Mouse (Mus musculus) 3134 (cell line): ENCODE measurements at regions not wholly inside any gene's neighbourhood (a gene's known extent, or its start where the extent isn't known, plus 50 kb on each side); places are given as distances from the start of the nearest gene placed in this dataset.
A peak's percentile ranks its signal among the peaks of the same experiment; 100 is the strongest.

Experiments used
- DNase-seq: peaks from one replicate; pipeline ENCODE4 v3.0.0-alpha.2; 2011; ENCODE audit warnings: low spot score; ENCODE audit not compliant: insufficient read length; ENCODE audit errors: extremely low read depth

- no peak for DNase-seq
These were observed 114.5 kb downstream of the Rfx6 start for GRCm38 (mm10) chr10:51792030-51792429.

GRCm38 (mm10) chr10:51793876-51794275, 116.3 kb downstream of the Rfx6 start:
- DNase-seq = no peak

- DNase-seq = no peak
These were observed 139.1 kb downstream of the Rfx6 start for GRCm38 (mm10) chr10:51816626-51817025.

GRCm38 (mm10) chr10:51823900-51824299, 146.3 kb downstream of the Rfx6 start:
- DNase-seq = no peak

- DNase-seq = no peak
These were observed 148.9 kb downstream of the Rfx6 start for GRCm38 (mm10) chr10:51826431-51826964.

GRCm38 (mm10) chr10:51832459-51832858, 154.9 kb downstream of the Rfx6 start:
- DNase-seq = no peak

GRCm38 (mm10) chr10:51843099-51843498, 165.5 kb downstream of the Rfx6 start:
- DNase-seq = no peak

GRCm38 (mm10) chr10:51846287-51846686, 168.7 kb downstream of the Rfx6 start:
- no peak for DNase-seq

- DNase-seq = no peak
These were observed 152.9 kb upstream of the Vgll2 start for GRCm38 (mm10) chr10:51869409-51869808.

GRCm38 (mm10) chr10:51911066-51911691, 111.1 kb upstream of the Vgll2 start:
- no peak for DNase-seq

- DNase-seq = no peak
These were observed 110.2 kb upstream of the Vgll2 start for GRCm38 (mm10) chr10:51912096-51912495.

- no peak for DNase-seq
These were observed 95.7 kb upstream of the Vgll2 start for GRCm38 (mm10) chr10:51926644-51927043.

- no peak for DNase-seq
These were observed 93.0 kb upstream of the Vgll2 start for GRCm38 (mm10) chr10:51929341-51929740.

- DNase-seq = no peak
These were observed 92.0 kb upstream of the Vgll2 start for GRCm38 (mm10) chr10:51930266-51930665.

- peak; percentile 18 for DNase-seq
These were observed 91.6 kb upstream of the Vgll2 start for GRCm38 (mm10) chr10:51930696-51931095.

GRCm38 (mm10) chr10:51935482-51935881, 86.8 kb upstream of the Vgll2 start:
- DNase-seq = no peak

GRCm38 (mm10) chr10:51941192-51941591, 81.1 kb upstream of the Vgll2 start:
- no peak for DNase-seq

- no peak for DNase-seq
These were observed 76.6 kb upstream of the Vgll2 start for GRCm38 (mm10) chr10:51945701-51946100.

- DNase-seq = peak; percentile 21
These were observed 76.1 kb upstream of the Vgll2 start for GRCm38 (mm10) chr10:51946189-51946588.

GRCm38 (mm10) chr10:51946881-51947280, 75.4 kb upstream of the Vgll2 start:
- peak; percentile 56 for DNase-seq

GRCm38 (mm10) chr10:51950016-51950415, 72.3 kb upstream of the Vgll2 start:
- DNase-seq = no peak

GRCm38 (mm10) chr10:51952021-51952420, 70.3 kb upstream of the Vgll2 start:
- no peak for DNase-seq

GRCm38 (mm10) chr10:51956493-51956892, 65.8 kb upstream of the Vgll2 start:
- no peak for DNase-seq
